Mouse (Mus musculus) kidney, postnatal 4 days (tissue): ENCODE measurements around the gene Ebf3.
A peak's percentile ranks its signal among the peaks of the same experiment; 100 is the strongest.

Source experiments
- DNase-seq, 2 experiments: peaks; one replicate each; pipeline ENCODE4 v3.0.0; 2021; ENCODE audit warnings: mixed read lengths in 2 of 2

Gene Ebf3

GRCm38 (mm10) chr7:137311341-137312110 is 2.7 kb downstream of the Ebf3 start:
- no peak for DNase-seq

GRCm38 (mm10) chr7:137310876-137311275 is 3.4 kb downstream of the Ebf3 start:
- DNase-seq = peak; percentile 14 to 33

- DNase-seq = peak; percentile 55 to 67
Observed at GRCm38 (mm10) chr7:137310091-137310761, 4.0 kb downstream of the Ebf3 start.

GRCm38 (mm10) chr7:137309071-137310066 is 4.9 kb downstream of the Ebf3 start:
- DNase-seq = peak; percentile 57 to 75

GRCm38 (mm10) chr7:137308061-137309060 is 5.9 kb downstream of the Ebf3 start:
- DNase-seq = peak in 1 of 2 experiments; percentile 32

GRCm38 (mm10) chr7:137307131-137307530 is 7.1 kb downstream of the Ebf3 start:
- peak in 1 of 2 experiments; percentile 13 for DNase-seq

GRCm38 (mm10) chr7:137306127-137306526 is 8.1 kb downstream of the Ebf3 start:
- peak in 1 of 2 experiments; percentile 17 for DNase-seq

- DNase-seq = no peak
Observed at GRCm38 (mm10) chr7:137303776-137304171, 10.5 kb downstream of the Ebf3 start.

- no peak for DNase-seq
Observed at GRCm38 (mm10) chr7:137302961-137303775, 11.1 kb downstream of the Ebf3 start.

GRCm38 (mm10) chr7:137302161-137302560 is 12.1 kb downstream of the Ebf3 start:
- no peak for DNase-seq

- peak in 1 of 2 experiments; percentile 22 for DNase-seq
Observed at GRCm38 (mm10) chr7:137301329-137301751, 12.9 kb downstream of the Ebf3 start.

GRCm38 (mm10) chr7:137300826-137301225 is 13.4 kb downstream of the Ebf3 start:
- no peak for DNase-seq

GRCm38 (mm10) chr7:137300169-137300568 is 14.1 kb downstream of the Ebf3 start:
- DNase-seq = no peak

- DNase-seq = peak in 1 of 2 experiments; percentile 16
Observed at GRCm38 (mm10) chr7:137297594-137298381, 16.5 kb downstream of the Ebf3 start.

GRCm38 (mm10) chr7:137297131-137297530 is 17.1 kb downstream of the Ebf3 start:
- DNase-seq = no peak

- no peak for DNase-seq
Observed at GRCm38 (mm10) chr7:137295612-137296011, 18.6 kb downstream of the Ebf3 start.

GRCm38 (mm10) chr7:137294446-137294845 is 19.8 kb downstream of the Ebf3 start:
- DNase-seq = no peak

GRCm38 (mm10) chr7:137289290-137289957 is 24.8 kb downstream of the Ebf3 start:
- DNase-seq = no peak

GRCm38 (mm10) chr7:137278171-137278570 is 36.1 kb downstream of the Ebf3 start:
- no peak for DNase-seq
